Mouse (Mus musculus) left cerebral cortex, postnatal 14 days (tissue): Measurements from ENCODE around the gene Il2ra. TPM values are rescaled to one million over a fixed set of nuclear protein-coding genes. Genes with fewer than 3 reads are reported as not detected.
A peak's percentile ranks its signal among the peaks of the same experiment; 100 is the strongest.
"Not testable (repeated sequence)": the region's sequence is repeated elsewhere in the genome, so short reads cannot be mapped to it uniquely, and the experiment has no call there.

Source experiments
- DNase-seq, 2 experiments: peaks; one replicate each; pipeline ENCODE4 v3.0.0; 2021 to 2022; ENCODE audit warnings: low spot score in 2 of 2, mixed read lengths in 1 of 2
- intact Hi-C: fragments of 180-260 bp; cut with DNase I; formaldehyde crosslinking; loops from one replicate; pipeline ENCODE4 v1.15.1; 2025
- long read RNA-seq, 2 experiments: library from polyadenylated mRNA; stranded (forward); transcript quantifications; one replicate each; pipeline ENCODE4 v2.0.0; 2021
- total RNA-seq, 2 experiments: library from RNA; stranded (reverse); gene quantifications; 2 replicates each; pipeline ENCODE4 v1.2.3; 2021

Il2ra gene
- total RNA-seq = under 1 TPM; 0.11 to 0.13 TPM
- long read RNA-seq, experiment 1 = 0 reads
- long read RNA-seq, experiment 2 = 0 reads

DNA sequence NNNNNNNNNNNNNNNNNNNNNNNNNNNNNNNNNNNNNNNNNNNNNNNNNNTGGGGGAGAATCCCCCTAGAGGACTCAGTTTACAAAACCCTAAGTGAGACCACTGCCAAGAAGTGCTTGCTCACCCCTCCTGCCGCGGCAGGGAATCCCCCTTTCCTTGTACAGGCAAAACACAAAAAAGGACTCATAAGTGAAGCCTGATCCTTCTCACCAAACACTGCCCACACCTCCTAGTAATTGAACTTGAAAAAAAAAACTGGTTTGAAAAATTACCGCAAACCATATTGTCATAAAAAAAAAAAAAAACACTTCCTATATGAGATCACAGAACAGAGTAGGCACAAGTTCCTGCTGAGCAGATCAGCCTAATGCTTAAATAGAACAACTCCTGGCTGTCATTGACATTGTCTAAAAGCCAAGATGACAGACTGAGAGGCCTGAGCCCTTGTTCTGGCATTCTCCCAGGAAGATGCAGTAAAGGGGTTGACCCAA is at the start of gene Il2ra:
Gene Il2ra, plus strand, starts transcription at position 357 of the 491 bp plus-strand sequence.
- DNase-seq = no peak
- intact Hi-C loops = no loop called here

GRCm38 (mm10) chr2:11596690-11597089 is 45.9 kb upstream of the Il2ra start:
- intact Hi-C loops = loop anchor here (10.0 kb wide), 1 partner anchor 148 kb away; no protein-coding TSS in a partner anchor
- DNase-seq = no peak

DNA sequence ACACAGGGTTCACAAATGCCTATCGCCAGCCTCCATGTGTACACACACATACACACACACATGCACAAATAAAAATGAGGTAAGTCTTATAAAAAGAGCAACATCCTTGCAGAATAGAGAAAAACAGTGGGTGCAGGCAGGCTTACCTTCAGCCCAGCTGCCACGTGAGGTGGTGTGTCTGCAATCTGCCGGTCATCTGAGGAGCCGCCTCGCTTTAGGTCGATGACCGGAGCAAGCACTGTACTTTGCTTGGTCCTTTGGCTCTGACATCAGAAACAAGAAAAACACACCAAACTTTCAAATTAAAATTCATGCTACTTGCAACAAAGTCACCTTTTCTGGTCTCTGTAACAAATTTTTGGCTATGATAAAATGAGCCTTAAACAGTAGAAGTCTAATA is 44.7 kb upstream of the Il2ra start:
- intact Hi-C loops = loop anchor here (10.0 kb wide), 1 partner anchor 147 kb away; no protein-coding TSS in a partner anchor

DNA sequence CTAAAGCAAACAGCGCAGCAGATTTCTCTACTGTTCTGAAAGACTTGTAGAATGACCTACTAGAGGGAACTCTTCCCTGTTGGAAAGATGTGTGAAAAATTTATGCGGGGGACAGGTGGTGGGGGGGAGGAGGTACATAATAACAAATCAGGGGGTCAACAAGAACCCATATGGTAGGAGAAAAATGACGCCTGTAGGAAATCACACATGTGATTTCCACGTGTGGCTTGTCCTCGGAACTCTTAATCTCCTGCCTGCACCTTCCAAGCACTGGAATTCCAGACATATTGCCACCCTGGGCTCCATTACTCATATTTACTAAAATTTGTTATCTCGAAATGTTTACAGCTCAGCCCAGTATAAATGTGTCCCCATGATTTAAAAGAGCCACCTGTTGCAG is 40.8 kb upstream of the Il2ra start:
- intact Hi-C loops = loop anchor here (2.0 to 10.0 kb wide), 3 partner anchors 63 to 163 kb away; no protein-coding TSS in a partner anchor

More for the DNA sequence above, 44.7 kb upstream of the Il2ra start:
- DNase-seq = no peak

GRCm38 (mm10) chr2:11602506-11603489 is 39.8 kb upstream of the Il2ra start:
- DNase-seq = peak; percentile 95 to 97
- intact Hi-C loops = loop anchor here (2.0 to 10.0 kb wide), 3 partner anchors 62 to 162 kb away; no protein-coding TSS in a partner anchor

More for the DNA sequence above, 40.8 kb upstream of the Il2ra start:
- no peak for DNase-seq

- DNase-seq = no peak
- intact Hi-C loops = loop anchor here (10.0 kb wide), 1 partner anchor 161 kb away; no protein-coding TSS in a partner anchor
Observed at GRCm38 (mm10) chr2:11604053-11604452, 38.6 kb upstream of the Il2ra start, which contains the start of gene Rbm17. TSS of gene Rbm17 (minus strand) at chr2:11604153.

DNA sequence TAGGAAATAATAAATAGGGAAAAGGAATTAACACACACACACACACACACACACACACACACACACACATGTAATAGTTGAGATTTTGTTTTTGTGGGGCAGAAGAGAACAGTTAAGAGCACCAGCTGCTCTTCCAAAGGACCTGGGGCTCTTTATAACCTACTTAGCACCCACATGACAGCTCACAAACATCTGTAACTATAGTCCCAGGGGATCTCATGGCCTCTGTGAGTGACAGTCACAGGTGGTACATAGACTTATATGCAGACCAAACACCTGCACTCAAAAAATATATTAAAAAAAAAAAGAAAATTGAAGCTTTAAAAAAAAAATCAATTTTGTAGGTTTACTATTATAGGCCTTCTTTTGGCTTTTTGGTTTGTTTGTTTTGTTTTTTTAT is 37.7 kb upstream of the Il2ra start:
- DNase-seq = no peak
- intact Hi-C loops = loop anchor here (10.0 kb wide), 1 partner anchor 160 kb away; no protein-coding TSS in a partner anchor

DNA sequence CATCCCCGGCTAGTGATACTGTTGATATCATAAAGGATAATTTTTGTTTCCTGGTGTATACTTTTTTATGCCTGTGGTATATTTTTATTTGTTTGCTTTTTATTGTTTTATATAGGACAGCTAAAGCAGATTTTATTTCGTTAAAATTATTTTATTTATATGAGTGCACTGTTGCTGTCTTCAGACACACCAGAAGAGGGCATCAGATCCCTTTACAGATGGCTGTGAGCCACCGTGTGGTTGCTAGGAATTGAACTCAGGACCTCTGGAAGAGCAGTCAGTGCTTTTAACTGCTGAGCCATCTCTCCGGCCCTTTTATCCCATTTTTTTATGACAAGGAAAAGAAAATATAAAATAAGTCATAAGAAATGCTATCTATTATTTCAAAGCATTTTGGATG is 35.9 kb upstream of the Il2ra start:
- not testable (repeated sequence) for DNase-seq
- intact Hi-C loops = loop anchor here (10.0 kb wide), 1 partner anchor 158 kb away; no protein-coding TSS in a partner anchor

- intact Hi-C loops, DNase-seq: not testable (repeated sequence)
Observed at GRCm38 (mm10) chr2:11612939-11613338, 29.7 kb upstream of the Il2ra start.

DNA sequence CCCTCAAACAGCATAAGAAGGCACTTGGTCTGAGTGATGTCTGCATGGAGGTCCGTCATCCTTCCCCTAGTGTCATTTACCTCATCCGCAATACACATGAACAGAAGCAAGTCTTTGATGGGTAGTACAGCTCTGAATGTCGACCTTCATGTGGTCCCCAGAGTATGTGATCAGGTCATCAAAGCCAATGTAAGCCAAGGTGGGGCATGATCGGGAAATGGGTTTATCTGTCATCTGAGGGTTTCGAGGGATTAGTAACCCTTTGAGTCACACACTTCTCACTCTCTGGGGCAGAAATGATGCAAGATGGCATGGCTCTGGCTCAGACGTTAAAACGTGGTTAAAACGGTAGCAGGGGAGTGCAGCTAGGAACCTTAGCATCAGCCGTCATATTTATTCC is 25.8 kb upstream of the Il2ra start:
- intact Hi-C loops = no loop called here
- no peak for DNase-seq

DNA sequence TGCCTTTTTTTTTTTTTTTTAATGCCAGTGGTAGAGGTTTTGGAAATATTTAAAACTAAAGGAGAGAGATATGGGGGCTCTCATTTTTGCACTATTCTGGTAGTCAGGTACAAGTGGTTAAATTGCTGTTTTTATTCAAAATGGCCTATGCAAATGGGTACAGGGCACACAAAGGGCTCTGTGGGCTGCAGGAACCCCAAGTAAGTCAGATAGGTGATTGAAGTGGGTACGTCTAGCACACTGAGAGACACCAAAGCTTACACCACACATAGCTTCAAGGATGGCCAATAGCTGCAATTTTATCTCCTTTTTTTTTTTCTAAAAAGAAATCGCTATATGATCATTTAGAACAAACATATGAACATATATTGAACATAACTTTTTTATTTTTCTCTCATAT is 23.0 kb upstream of the Il2ra start:
- DNase-seq = no peak
- intact Hi-C loops = no loop called here

GRCm38 (mm10) chr2:11623173-11623572 is 19.4 kb upstream of the Il2ra start:
- intact Hi-C loops = no loop called here
- no peak for DNase-seq

DNA sequence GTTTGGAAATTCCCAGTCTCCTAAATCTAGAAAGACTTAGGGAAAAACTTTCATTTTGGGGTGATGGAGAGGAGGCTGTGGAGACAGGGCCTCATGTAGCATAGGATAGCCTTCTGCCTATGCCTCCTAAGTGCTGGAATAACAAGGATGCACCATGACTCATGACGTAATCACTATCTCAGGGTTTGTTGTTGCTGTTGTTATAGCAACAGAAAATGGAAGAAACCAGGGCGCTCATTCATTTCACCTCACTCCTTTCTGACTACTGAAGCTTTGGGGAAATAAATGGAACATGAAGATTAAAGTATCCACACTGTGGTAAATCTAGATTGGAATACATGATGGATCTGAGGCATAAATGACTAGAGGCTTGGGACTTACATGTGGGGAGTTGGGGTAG is 18.9 kb upstream of the Il2ra start:
- intact Hi-C loops = no loop called here
- no peak for DNase-seq

DNA sequence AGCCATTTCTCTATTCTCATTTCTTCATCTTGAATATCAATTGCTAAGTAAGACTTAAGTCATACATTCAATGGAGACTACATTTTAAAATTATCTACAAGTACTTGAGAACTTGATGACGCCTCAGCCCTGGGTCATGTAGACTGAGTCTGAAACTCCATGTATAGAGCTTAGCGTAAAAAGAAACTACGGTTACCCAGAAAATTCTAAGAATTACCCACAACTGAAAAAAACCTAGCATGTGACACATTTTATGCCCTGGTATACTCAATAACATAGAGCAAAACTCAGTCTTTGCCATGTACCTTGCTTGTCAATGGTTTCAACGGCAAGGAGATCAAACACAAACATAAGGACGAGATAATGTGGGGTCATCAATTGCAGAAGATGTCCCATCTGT is 16.7 kb upstream of the Il2ra start, which contains the start of gene Gm17490:
Gene Gm17490, minus strand, starts transcription at position 375 of the 400 bp plus-strand sequence.
- intact Hi-C loops = no loop called here
- DNase-seq = no peak

DNA sequence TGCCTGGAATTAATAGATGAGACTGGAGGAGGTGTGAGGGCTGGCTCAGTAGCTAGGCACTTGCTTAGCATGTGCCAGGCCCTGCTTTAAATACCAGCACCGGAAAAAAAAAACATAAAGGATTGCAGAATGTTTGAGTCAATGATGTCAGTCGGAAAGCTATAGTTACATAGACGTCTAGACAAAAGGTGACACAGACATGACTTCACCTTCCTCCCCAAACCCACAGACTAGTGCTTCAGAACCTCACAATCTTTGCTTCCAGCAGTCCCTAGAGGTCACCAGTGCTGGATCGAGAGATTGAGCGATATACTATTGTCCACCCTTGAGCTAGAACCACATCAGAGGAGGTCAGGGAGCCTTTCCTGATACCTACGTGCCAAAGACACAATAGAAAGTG is 7.6 kb upstream of the Il2ra start:
- DNase-seq = no peak
- intact Hi-C loops = no loop called here

DNA sequence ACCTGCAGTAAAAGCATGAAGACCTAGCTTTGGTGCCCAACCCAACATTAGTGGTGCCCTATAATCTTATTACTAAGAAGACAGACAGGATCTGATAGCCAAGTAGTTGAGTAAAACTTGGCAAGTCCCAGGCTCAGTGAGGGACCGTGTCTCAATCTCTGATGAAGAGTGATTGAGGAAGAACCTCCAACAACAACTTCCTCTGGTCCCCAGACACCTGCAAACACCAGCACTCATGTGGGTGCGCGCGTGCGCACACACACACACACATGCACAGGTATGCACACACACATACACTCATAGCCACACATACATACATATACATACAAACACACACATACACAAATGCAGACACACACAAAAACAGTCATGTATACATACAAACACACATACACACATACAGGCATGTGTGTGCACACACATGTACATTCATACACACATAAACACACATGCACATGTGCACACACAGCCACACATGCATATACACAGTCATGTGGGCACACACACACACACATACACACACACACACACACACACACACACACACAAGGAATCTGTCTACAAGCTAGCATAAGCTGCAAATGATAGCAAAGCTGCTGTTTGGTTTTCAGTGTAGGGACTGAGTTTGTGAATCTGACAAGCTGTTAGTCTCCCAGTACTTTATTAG is 7.0 kb upstream of the Il2ra start:
- DNase-seq = no peak
- intact Hi-C loops = no loop called here

DNA sequence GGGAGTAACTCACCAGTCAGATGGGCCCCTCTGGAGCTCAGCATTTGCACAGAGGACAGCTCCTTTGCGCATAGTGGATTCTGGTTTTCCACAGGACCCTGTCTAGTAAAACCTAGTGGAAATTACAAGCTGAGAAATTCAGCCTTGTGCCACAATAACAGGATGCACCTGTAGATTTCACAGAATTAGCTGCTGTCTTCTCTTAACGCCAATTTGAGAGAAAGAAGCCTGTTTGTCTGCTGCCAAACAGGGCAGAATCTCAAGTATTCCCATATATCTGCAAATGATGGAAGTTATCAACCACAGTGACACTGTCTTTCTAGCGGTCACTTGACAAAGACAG is 6.5 kb upstream of the Il2ra start:
- no peak for DNase-seq
- intact Hi-C loops = no loop called here

- DNase-seq = no peak
- intact Hi-C loops = no loop called here
Observed at GRCm38 (mm10) chr2:11637115-11637514, 5.5 kb upstream of the Il2ra start.

GRCm38 (mm10) chr2:11644057-11644456 is 1.4 kb downstream of the Il2ra start:
- intact Hi-C loops = no loop called here
- DNase-seq = no peak

GRCm38 (mm10) chr2:11645297-11645696 is 2.7 kb downstream of the Il2ra start:
- intact Hi-C loops = no loop called here
- DNase-seq = no peak
